Mouse (Mus musculus) embryonic facial prominence, embryonic 13.5 days (tissue): ENCODE measurements around the gene Wdfy1. TPM values are rescaled to one million over a fixed set of nuclear protein-coding genes. Genes with fewer than 3 reads are reported as not detected.

Source experiments
- ATAC-seq: fragments of 200-750 bp; cut with Nextera tagmentation; 2 replicates; pipeline ENCODE4 v1.8.0; 2017; ENCODE audit warnings: low read depth; ENCODE audit not compliant: insufficient number of reproducible peaks, insufficient read depth, low FRiP score, low TSS enrichment
- H3K27ac ChIP-seq: fragments of 300-500 bp; sonication (generic); 2 replicates; pipeline ENCODE4 v1.5.1; 2015; ENCODE audit warnings: moderate library complexity, mild to moderate bottlenecking, inconsistent platforms
- H3K27me3 ChIP-seq: fragments of 300-500 bp; sonication (generic); 2 replicates; pipeline ENCODE4 v1.6.1; 2015; ENCODE audit warnings: mild to moderate bottlenecking, inconsistent platforms
- H3K36me3 ChIP-seq: fragments of 300-500 bp; sonication (generic); 2 replicates; pipeline ENCODE4 v1.6.1; 2015; ENCODE audit warnings: mild to moderate bottlenecking, inconsistent platforms
- H3K4me1 ChIP-seq: fragments of 300-500 bp; sonication (generic); 2 replicates; pipeline ENCODE4 v1.6.1; 2015; ENCODE audit warnings: inconsistent platforms
- H3K4me2 ChIP-seq: fragments of 300-500 bp; sonication (generic); 2 replicates; pipeline ENCODE4 v1.6.1; 2015; ENCODE audit warnings: moderate library complexity, mild to moderate bottlenecking, inconsistent platforms
- H3K4me3 ChIP-seq: fragments of 300-500 bp; sonication (generic); 2 replicates; pipeline ENCODE4 v1.5.1; 2015; ENCODE audit warnings: mild to moderate bottlenecking, inconsistent platforms
- H3K9ac ChIP-seq: fragments of 300-500 bp; sonication (generic); 2 replicates; pipeline ENCODE4 v1.6.1; 2015; ENCODE audit warnings: mild to moderate bottlenecking, inconsistent platforms
- H3K9me3 ChIP-seq: fragments of 300-500 bp; sonication (generic); 2 replicates; pipeline ENCODE4 v1.6.1; 2016; ENCODE audit warnings: inconsistent platforms
- WGBS: fragments of 180-500 bp; shearing (Covaris S2); methylation state at CpG from one replicate; pipeline ENCODE4 v1.1.7; 2015; ENCODE audit warnings: mixed read lengths; 5-methylcytosine and 5-hydroxymethylcytosine counted together
- polyA plus RNA-seq: library from polyadenylated mRNA; unstranded; fragments of >200 nt; fragmentation: Nextera tagmentation; extraction: Ambion mirVana; gene quantifications from 2 replicates; pipeline ENCODE4 v1.2.1, GENCODE M21; 2015

Gene Wdfy1
- polyA plus RNA-seq, 1 experiment from 2014 or later: 35.7 TPM

- Histone ChIP-seq H3K4me1 (peaks cover 25% of the 10 kb centered on the region), H3K27me3 (no peaks in the 10 kb centered on the region), H3K4me2 (no peak overlapping the region), H3K9ac (no peak overlapping the region), H3K9me3 (no peaks in the 10 kb centered on the region), H3K27ac (no peak overlapping the region), H3K4me3 (no peak overlapping the region), H3K36me3 (no peaks in the 10 kb centered on the region)
- 51% methylated on average over 2 of the region's 2 CpGs for WGBS
- no peak for ATAC-seq
These were observed 16.9 kb downstream of the Wdfy1 start for GRCm38 (mm10) chr1:79759006-79759405.

- Histone ChIP-seq H3K4me3 (no peak overlapping the region), H3K27me3 (no peaks in the 10 kb centered on the region), H3K36me3 (no peaks in the 10 kb centered on the region), H3K9me3 (no peaks in the 10 kb centered on the region), H3K9ac (no peak overlapping the region), H3K4me1 (peaks cover 25% of the 10 kb centered on the region), H3K27ac (no peak overlapping the region; the same call in 1 of the 2 replicates), H3K4me2 (no peak overlapping the region)
- 72% methylated on average over 4 of the region's 4 CpGs for WGBS
- ATAC-seq: no peak
These were observed 18.3 kb downstream of the Wdfy1 start for GRCm38 (mm10) chr1:79757597-79757996.

GRCm38 (mm10) chr1:79757161-79757560, 18.8 kb downstream of the Wdfy1 start:
- Histone ChIP-seq H3K36me3 (no peaks in the 10 kb centered on the region), H3K9ac (no peak overlapping the region), H3K4me3 (no peak overlapping the region), H3K4me2 (no peak overlapping the region), H3K27me3 (no peaks in the 10 kb centered on the region), H3K9me3 (no peaks in the 10 kb centered on the region), H3K27ac (no peak overlapping the region), H3K4me1 (peaks cover 23% of the 10 kb centered on the region)
- ATAC-seq: no peak
- WGBS: 54% methylated on average over 7 of the region's 7 CpGs

- H3K27me3 ChIP-seq: no peaks in the 10 kb centered on the region
- no peaks in the 10 kb centered on the region for H3K9me3 ChIP-seq
- no peak overlapping the region for H3K4me3 ChIP-seq
- no peaks in the 10 kb centered on the region for H3K36me3 ChIP-seq
- WGBS: 88% methylated on average over 5 of the region's 5 CpGs
- ATAC-seq: no peak
- H3K4me1 ChIP-seq: peaks cover 23% of the 10 kb centered on the region
- no peak overlapping the region for H3K9ac ChIP-seq
- no peak overlapping the region for H3K4me2 ChIP-seq
- H3K27ac ChIP-seq: no peak overlapping the region
These were observed 19.5 kb downstream of the Wdfy1 start for GRCm38 (mm10) chr1:79756417-79756816.

- Histone ChIP-seq H3K9ac (no peak overlapping the region), H3K4me1 (peaks cover 17% of the 10 kb centered on the region), H3K9me3 (no peaks in the 10 kb centered on the region), H3K4me2 (no peak overlapping the region), H3K27me3 (no peaks in the 10 kb centered on the region), H3K27ac (no peak overlapping the region), H3K36me3 (no peaks in the 10 kb centered on the region), H3K4me3 (no peak overlapping the region)
- no peak for ATAC-seq
- 29% methylated on average over 2 of the region's 2 CpGs for WGBS
These were observed 20.6 kb downstream of the Wdfy1 start for GRCm38 (mm10) chr1:79755376-79755775.

- H3K9ac ChIP-seq: no peak overlapping the region
- no peaks in the 10 kb centered on the region for H3K27me3 ChIP-seq
- no peaks in the 10 kb centered on the region for H3K36me3 ChIP-seq
- H3K27ac ChIP-seq: no peak overlapping the region
- H3K4me3 ChIP-seq: no peak overlapping the region
- no peak for ATAC-seq
- no peaks in the 10 kb centered on the region for H3K9me3 ChIP-seq
- peaks cover 17% of the 10 kb centered on the region for H3K4me1 ChIP-seq
- no peak overlapping the region for H3K4me2 ChIP-seq
- WGBS: 77% methylated on average over 3 of the region's 3 CpGs
These were observed 21.0 kb downstream of the Wdfy1 start for GRCm38 (mm10) chr1:79754936-79755335.

GRCm38 (mm10) chr1:79753456-79753855, 22.5 kb downstream of the Wdfy1 start:
- no peaks in the 10 kb centered on the region for H3K27me3 ChIP-seq
- no peaks in the 10 kb centered on the region for H3K36me3 ChIP-seq
- H3K4me1 ChIP-seq: peaks cover 4% of the 10 kb centered on the region; the same call in 1 of the 2 replicates
- no peak overlapping the region for H3K9ac ChIP-seq
- 89% methylated on average over 3 of the region's 3 CpGs for WGBS
- no peak overlapping the region for H3K4me3 ChIP-seq
- no peak for ATAC-seq
- H3K9me3 ChIP-seq: no peaks in the 10 kb centered on the region
- no peak overlapping the region for H3K27ac ChIP-seq
- H3K4me2 ChIP-seq: no peak overlapping the region

- no peak overlapping the region for H3K9ac ChIP-seq
- H3K4me1 ChIP-seq: peaks cover 4% of the 10 kb centered on the region; the same call in 1 of the 2 replicates
- no peak overlapping the region for H3K4me3 ChIP-seq
- H3K4me2 ChIP-seq: no peak overlapping the region
- H3K36me3 ChIP-seq: no peaks in the 10 kb centered on the region
- H3K9me3 ChIP-seq: no peaks in the 10 kb centered on the region
- no peaks in the 10 kb centered on the region for H3K27me3 ChIP-seq
- 81% methylated on average over 4 of the region's 4 CpGs for WGBS
- H3K27ac ChIP-seq: no peak overlapping the region
- ATAC-seq: no peak
These were observed 23.1 kb downstream of the Wdfy1 start for GRCm38 (mm10) chr1:79752714-79753340.

- H3K4me3 ChIP-seq: no peak overlapping the region
- no peaks in the 10 kb centered on the region for H3K27me3 ChIP-seq
- no peak overlapping the region for H3K27ac ChIP-seq
- no peaks in the 10 kb centered on the region for H3K36me3 ChIP-seq
- no peaks in the 10 kb centered on the region for H3K9me3 ChIP-seq
- ATAC-seq: no peak
- peaks cover 4% of the 10 kb centered on the region; the same call in 1 of the 2 replicates for H3K4me1 ChIP-seq
- H3K9ac ChIP-seq: no peak overlapping the region
- no peak overlapping the region for H3K4me2 ChIP-seq
- WGBS: 79% methylated on average over 7 of the region's 7 CpGs
These were observed 23.8 kb downstream of the Wdfy1 start for GRCm38 (mm10) chr1:79752015-79752695.

- Histone ChIP-seq H3K9me3 (no peaks in the 10 kb centered on the region), H3K4me2 (no peak overlapping the region), H3K36me3 (no peaks in the 10 kb centered on the region), H3K9ac (no peak overlapping the region), H3K4me3 (no peak overlapping the region), H3K27ac (0 out of 2 replicates have a peak overlapping the region, but pooled peaks have one; percentile 13), H3K27me3 (no peaks in the 10 kb centered on the region), H3K4me1 (peaks cover 4% of the 10 kb centered on the region; the same call in 1 of the 2 replicates)
- no peak for ATAC-seq
- 59% methylated on average over 5 of the region's 5 CpGs for WGBS
These were observed 24.8 kb downstream of the Wdfy1 start for GRCm38 (mm10) chr1:79751186-79751585.

- Histone ChIP-seq H3K9me3 (no peaks in the 10 kb centered on the region), H3K27me3 (no peaks in the 10 kb centered on the region), H3K4me3 (no peak overlapping the region), H3K9ac (no peak overlapping the region), H3K4me2 (no peak overlapping the region), H3K36me3 (no peaks in the 10 kb centered on the region), H3K27ac (no peak overlapping the region), H3K4me1 (0 out of 2 replicates have a peak, but pooled peaks cover 1% of the 10 kb centered on the region)
- ATAC-seq: no peak
- 84% methylated on average over 4 of the region's 4 CpGs for WGBS
These were observed 29.9 kb downstream of the Wdfy1 start for GRCm38 (mm10) chr1:79746056-79746455.

- 90% methylated on average over 1 of the region's 1 CpGs for WGBS
- ATAC-seq: no peak
These were observed 32.6 kb downstream of the Wdfy1 start for GRCm38 (mm10) chr1:79743385-79743784.

More at GRCm38 (mm10) chr1:79743385-79743784, 32.6 kb downstream of the Wdfy1 start:
- H3K9me3 ChIP-seq: no peaks in the 10 kb centered on the region
- no peaks in the 10 kb centered on the region for H3K36me3 ChIP-seq
- H3K27me3 ChIP-seq: no peaks in the 10 kb centered on the region
- no peak overlapping the region for H3K9ac ChIP-seq
- no peak overlapping the region for H3K27ac ChIP-seq
- H3K4me2 ChIP-seq: no peak overlapping the region
- no peak overlapping the region for H3K4me3 ChIP-seq
- H3K4me1 ChIP-seq: peaks cover 7% of the 10 kb centered on the region; the same call in 1 of the 2 replicates
